8 mouse cellular contexts compared by ENCODE assay signal in the genomic region with DNA sequence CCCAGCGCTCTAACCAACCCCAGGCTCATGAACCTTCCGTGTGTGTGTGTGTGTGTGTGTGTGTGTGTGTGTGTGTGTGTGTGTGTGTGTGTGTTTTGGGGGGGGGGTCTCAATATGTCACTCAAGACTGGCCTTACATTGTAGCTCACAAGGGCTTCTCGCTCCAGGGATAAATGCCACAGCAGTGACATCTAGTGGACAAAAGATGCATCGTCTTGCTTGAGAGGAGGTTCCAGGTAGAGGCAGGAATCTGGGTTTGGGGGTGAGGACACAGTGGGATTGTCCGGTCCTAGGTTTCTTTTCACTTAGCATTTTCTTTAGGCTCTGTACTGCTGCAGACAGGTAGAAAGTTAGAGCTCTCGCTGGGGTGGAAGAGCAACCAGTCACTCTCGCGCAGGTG.
A peak's percentile ranks its signal among the peaks of the same experiment; 100 is the strongest.
DNase-seq lines count a peak whose midpoint lies in the region; ATAC-seq and TF ChIP-seq lines count a peak whose summit lies in the region.

No protein-coding gene starts in this region.

- peak; percentile 84 for TF ChIP-seq CTCF in stomach, postnatal 0 days (IDR thresholded peaks at IDR 0.05; ENCODE audit: low read depth)

- no peaks in the 10 kb centered on the region for H3K36me3 ChIP-seq in forebrain, embryonic 11.5 days (ENCODE audit: control insufficient read depth, insufficient read depth, low read length)
- no peaks in the 10 kb centered on the region for H3K36me3 ChIP-seq in forebrain, embryonic 12.5 days (replicated peaks)
- H3K36me3 ChIP-seq in intestine, embryonic 15.5 days, result no peaks in the 10 kb centered on the region
- H3K36me3 ChIP-seq in lung, embryonic 16.5 days (ENCODE audit: control insufficient read depth, insufficient read depth, low read length), result no peaks in the 10 kb centered on the region
- H3K36me3 ChIP-seq in stomach, postnatal 0 days (ENCODE audit: control insufficient read depth, insufficient read depth, low read length), result no peaks in the 10 kb centered on the region

- DNase-seq in forebrain, embryonic 11.5 days (ENCODE audit: low spot score), result peak; percentile 73
- peak; percentile 28 for DNase-seq in thymus, postnatal 0 days (ENCODE audit: low spot score)
- no peak for DNase-seq in thymus, postnatal 36 days
- DNase-seq in cerebellum, postnatal 36 days, result peak; percentile 55 to 76
- DNase-seq in stomach, postnatal 0 days (ENCODE audit: low spot score), result peak; percentile 52

- ATAC-seq in forebrain, embryonic 11.5 days (replicated peaks; ENCODE audit: low FRiP score), result no peak
- ATAC-seq in forebrain, embryonic 12.5 days (ENCODE audit: low FRiP score), result no peak
- ATAC-seq in intestine, embryonic 15.5 days, result 0 out of 2 replicates have a peak, but pooled peaks have one; percentile 43
- ATAC-seq in lung, embryonic 16.5 days (ENCODE audit: low read depth), result peak; percentile 37
- ATAC-seq in stomach, postnatal 0 days (ENCODE audit: low FRiP score, low TSS enrichment), result no peak

- H3K4me1 ChIP-seq in forebrain, embryonic 11.5 days (replicated peaks; ENCODE audit: control insufficient read depth, insufficient read depth, low read length), result no peaks in the 10 kb centered on the region
- no peaks in the 10 kb centered on the region for H3K4me1 ChIP-seq in forebrain, embryonic 12.5 days
- H3K4me1 ChIP-seq in intestine, embryonic 15.5 days (replicated peaks), result no peaks in the 10 kb centered on the region
- no peaks in the 10 kb centered on the region for H3K4me1 ChIP-seq in lung, embryonic 16.5 days (replicated peaks; ENCODE audit: control insufficient read depth, insufficient read depth, low read length)
- no peaks in the 10 kb centered on the region for H3K4me1 ChIP-seq in stomach, postnatal 0 days (replicated peaks; ENCODE audit: control insufficient read depth, insufficient read depth)

- no peak overlapping the region for H3K27ac ChIP-seq in forebrain, embryonic 11.5 days (ENCODE audit: low read depth, low read length)
- H3K27ac ChIP-seq in forebrain, embryonic 12.5 days, result no peak overlapping the region
- no peak overlapping the region for H3K27ac ChIP-seq in intestine, embryonic 15.5 days
- no peak overlapping the region for H3K27ac ChIP-seq in lung, embryonic 16.5 days (ENCODE audit: low read length)
- no peak overlapping the region for H3K27ac ChIP-seq in stomach, postnatal 0 days (replicated peaks)

- no peak overlapping the region for H3K4me2 ChIP-seq in forebrain, embryonic 11.5 days (ENCODE audit: low read depth, low read length, severe bottlenecking)
- no peak overlapping the region for H3K4me2 ChIP-seq in forebrain, embryonic 12.5 days
- H3K4me2 ChIP-seq in intestine, embryonic 15.5 days (replicated peaks), result no peak overlapping the region
- no peak overlapping the region for H3K4me2 ChIP-seq in lung, embryonic 16.5 days (ENCODE audit: low read depth, low read length)
- H3K4me2 ChIP-seq in stomach, postnatal 0 days (replicated peaks; ENCODE audit: low read depth), result no peak overlapping the region

- no peaks in the 10 kb centered on the region for H3K27me3 ChIP-seq in forebrain, embryonic 11.5 days (ENCODE audit: control insufficient read depth, insufficient read depth, low read length)
- peaks cover 17% of the 10 kb centered on the region for H3K27me3 ChIP-seq in forebrain, embryonic 12.5 days
- H3K27me3 ChIP-seq in intestine, embryonic 15.5 days (replicated peaks), result no peaks in the 10 kb centered on the region
- no peaks in the 10 kb centered on the region for H3K27me3 ChIP-seq in lung, embryonic 16.5 days (ENCODE audit: control insufficient read depth, insufficient read depth, low read depth, low read length)
- H3K27me3 ChIP-seq in stomach, postnatal 0 days (ENCODE audit: control insufficient read depth, insufficient read depth, low read length), result no peaks in the 10 kb centered on the region

- H3K9ac ChIP-seq in forebrain, embryonic 11.5 days (ENCODE audit: low read length), result no peak overlapping the region
- H3K9ac ChIP-seq in forebrain, embryonic 12.5 days, result no peak overlapping the region
- no peak overlapping the region for H3K9ac ChIP-seq in intestine, embryonic 15.5 days
- H3K9ac ChIP-seq in lung, embryonic 16.5 days (ENCODE audit: low read length), result no peak overlapping the region
- H3K9ac ChIP-seq in stomach, postnatal 0 days (ENCODE audit: low read length), result no peak overlapping the region

- H3K9me3 ChIP-seq in forebrain, embryonic 11.5 days (ENCODE audit: control insufficient read depth, low read length), result no peaks in the 10 kb centered on the region
- no peaks in the 10 kb centered on the region for H3K9me3 ChIP-seq in forebrain, embryonic 12.5 days
- no peaks in the 10 kb centered on the region for H3K9me3 ChIP-seq in intestine, embryonic 15.5 days
- H3K9me3 ChIP-seq in lung, embryonic 16.5 days (ENCODE audit: control insufficient read depth, low read length), result no peaks in the 10 kb centered on the region
- no peaks in the 10 kb centered on the region for H3K9me3 ChIP-seq in stomach, postnatal 0 days (ENCODE audit: control insufficient read depth, low read length)

- WGBS in forebrain, embryonic 11.5 days, result 20% methylated on average over 8 of the region's 8 CpGs
- 21% methylated on average over 8 of the region's 8 CpGs for WGBS in forebrain, embryonic 12.5 days
- 24% methylated on average over 8 of the region's 8 CpGs for WGBS in intestine, embryonic 15.5 days
- 23% methylated on average over 8 of the region's 8 CpGs for WGBS in lung, embryonic 16.5 days
- 24% methylated on average over 8 of the region's 8 CpGs for WGBS in stomach, postnatal 0 days

- no peak for TF ChIP-seq EP300 in stomach, postnatal 0 days (optimal IDR thresholded peaks at IDR 0.05)

- no peak overlapping the region for H3K4me3 ChIP-seq in forebrain, embryonic 11.5 days (ENCODE audit: low read depth, low read length)
- no peak overlapping the region for H3K4me3 ChIP-seq in forebrain, embryonic 12.5 days (replicated peaks)
- H3K4me3 ChIP-seq in intestine, embryonic 15.5 days (replicated peaks), result no peak overlapping the region
- no peak overlapping the region for H3K4me3 ChIP-seq in lung, embryonic 16.5 days (ENCODE audit: low read length)
- no peak overlapping the region for H3K4me3 ChIP-seq in stomach, postnatal 0 days (ENCODE audit: low read depth, low read length)

Comparison
In these comparisons a context has a peak if more than half of its experiments do, and no peak if none do; other contexts are left out.
1. DNase-seq: peak in forebrain, embryonic 11.5 days (single experiment), thymus, postnatal 0 days (single experiment), cerebellum, postnatal 36 days (2 of 2) and stomach, postnatal 0 days (single experiment); none in thymus, postnatal 36 days (0 of 2).
2. ATAC-seq: peak in intestine, embryonic 15.5 days (single experiment) and lung, embryonic 16.5 days (single experiment); none in forebrain, embryonic 11.5 days (single experiment), forebrain, embryonic 12.5 days (single experiment) and stomach, postnatal 0 days (single experiment).